Mouse (Mus musculus) cerebellum, adult 2 months (tissue): Measurements from ENCODE around the gene H2-Q6.
"Not testable (repeated sequence)": the region's sequence is repeated elsewhere in the genome, so short reads cannot be mapped to it uniquely, and the experiment has no call there.

ENCODE experiments used
- CTCF ChIP-seq: fragments of 200-500 bp; IDR thresholded peaks from 2 replicates; pipeline ENCODE4 v1.5.1; 2011; ENCODE audit warnings: low read depth, mild to moderate bottlenecking, control low read depth, low read length, moderate library complexity, borderline replicate concordance; ENCODE audit not compliant: insufficient read depth
- POLR2A ChIP-seq: fragments of 200-500 bp; IDR thresholded peaks from 2 replicates; pipeline ENCODE4 v1.6.1; 2011; ENCODE audit warnings: low read length, control low read depth, borderline replicate concordance; ENCODE audit not compliant: insufficient read depth

GRCm38 (mm10) chr17:35439295-35439747, 14.7 kb downstream of the H2-Q6 start:
- TF ChIP-seq CTCF, POLR2A: not testable (repeated sequence)
